In genomic region chr10:20722651-20723520, GRCm38 (mm10) we compare ENCODE assay signal across 8 mouse cellular contexts. TPM values are rescaled to one million over a fixed set of nuclear protein-coding genes. Genes with fewer than 3 reads are reported as not detected.
DNase-seq lines count a peak whose midpoint lies in the region; ATAC-seq and TF ChIP-seq lines count a peak whose summit lies in the region.

No protein-coding gene starts in this region.

- H3K4me2 ChIP-seq in embryonic facial prominence, embryonic 13.5 days: peak overlapping the region; percentile 65
- peak overlapping the region; percentile 49 for H3K4me2 ChIP-seq in hindbrain, embryonic 13.5 days
- peak overlapping the region; percentile 45 for H3K4me2 ChIP-seq in liver, embryonic 11.5 days
- H3K4me2 ChIP-seq in stomach, embryonic 16.5 days (ENCODE audit: low read depth, low read length): peak overlapping the region; percentile 67

- peak; percentile 30 to 37 for DNase-seq in heart, adult 2 months
- no peak for DNase-seq in heart, adult 11 months
- no peak for DNase-seq in liver, embryonic 11.5 days (ENCODE audit: low spot score)
- no peak for DNase-seq in T-cell, adult 2 months (ENCODE audit: low spot score)
- no peak for DNase-seq in thymus, postnatal 10 days (ENCODE audit: low spot score in 2 of 2)

- WGBS in heart, adult 2 months: 17% methylated on average over 9 of the region's 9 CpGs
- 36% methylated on average over 9 of the region's 9 CpGs for WGBS in embryonic facial prominence, embryonic 13.5 days
- WGBS in hindbrain, embryonic 13.5 days: 27% methylated on average over 9 of the region's 9 CpGs
- 54% methylated on average over 9 of the region's 9 CpGs for WGBS in liver, embryonic 11.5 days
- 45% methylated on average over 9 of the region's 9 CpGs for WGBS in stomach, embryonic 16.5 days

- H3K79me2 ChIP-seq in heart, adult 2 months (replicated peaks; ENCODE audit: control insufficient read depth, insufficient read depth, low read length): no peaks in the 10 kb centered on the region

- 0 out of 2 replicates have a peak, but pooled peaks have one; percentile 1 for TF ChIP-seq CTCF in heart, adult 2 months (IDR thresholded peaks at IDR 0.05)

- ATAC-seq in embryonic facial prominence, embryonic 13.5 days (ENCODE audit: insufficient number of reproducible peaks, insufficient read depth, low FRiP score, low TSS enrichment, low read depth): no peak
- no peak; the same call in 1 of the 2 replicates for ATAC-seq in hindbrain, embryonic 13.5 days (ENCODE audit: low FRiP score)
- no peak for ATAC-seq in liver, embryonic 11.5 days (replicated peaks; ENCODE audit: low FRiP score)
- no peak for ATAC-seq in stomach, embryonic 16.5 days (ENCODE audit: insufficient read depth, low FRiP score)

- intact Hi-C loops in heart, adult 2 months (cut with DNase I): loop anchor here (10.0 kb wide), 1 partner anchor 318 kb away; no protein-coding TSS in a partner anchor

- no peaks in the 10 kb centered on the region for H3K9me3 ChIP-seq in embryonic facial prominence, embryonic 13.5 days
- no peaks in the 10 kb centered on the region for H3K9me3 ChIP-seq in hindbrain, embryonic 13.5 days
- H3K9me3 ChIP-seq in liver, embryonic 11.5 days (ENCODE audit: control insufficient read depth, low read length): no peaks in the 10 kb centered on the region
- H3K9me3 ChIP-seq in stomach, embryonic 16.5 days (replicated peaks; ENCODE audit: control insufficient read depth, low read length): no peaks in the 10 kb centered on the region

- peak overlapping the region; percentile 16 for H3K9ac ChIP-seq in heart, adult 2 months (ENCODE audit: low read depth, low read length)
- peak overlapping the region; percentile 51 for H3K9ac ChIP-seq in embryonic facial prominence, embryonic 13.5 days
- peak overlapping the region; percentile 49; the same call in 1 of the 2 replicates for H3K9ac ChIP-seq in hindbrain, embryonic 13.5 days
- no peak overlapping the region for H3K9ac ChIP-seq in liver, embryonic 11.5 days (ENCODE audit: low read depth, low read length)
- H3K9ac ChIP-seq in stomach, embryonic 16.5 days (ENCODE audit: low read length): peak overlapping the region; percentile 0; the same call in 1 of the 2 replicates

- H3K27me3 ChIP-seq in heart, adult 2 months (ENCODE audit: control insufficient read depth, insufficient read depth, low read length): no peaks in the 10 kb centered on the region
- no peaks in the 10 kb centered on the region for H3K27me3 ChIP-seq in embryonic facial prominence, embryonic 13.5 days
- no peaks in the 10 kb centered on the region for H3K27me3 ChIP-seq in hindbrain, embryonic 13.5 days
- H3K27me3 ChIP-seq in liver, embryonic 11.5 days (replicated peaks; ENCODE audit: control insufficient read depth, insufficient read depth, low read length): no peaks in the 10 kb centered on the region
- H3K27me3 ChIP-seq in stomach, embryonic 16.5 days (ENCODE audit: control insufficient read depth, insufficient read depth, low read length): no peaks in the 10 kb centered on the region

- H3K4me1 ChIP-seq in heart, adult 2 months (ENCODE audit: control insufficient read depth, insufficient read depth, low read length): peaks cover 5% of the 10 kb centered on the region
- H3K4me1 ChIP-seq in embryonic facial prominence, embryonic 13.5 days: peaks cover 34% of the 10 kb centered on the region
- peaks cover 32% of the 10 kb centered on the region for H3K4me1 ChIP-seq in hindbrain, embryonic 13.5 days (replicated peaks)
- peaks cover 11% of the 10 kb centered on the region for H3K4me1 ChIP-seq in liver, embryonic 11.5 days (replicated peaks; ENCODE audit: control insufficient read depth, insufficient read depth, low read length)
- peaks cover 20% of the 10 kb centered on the region; the same call in 1 of the 2 replicates for H3K4me1 ChIP-seq in stomach, embryonic 16.5 days (ENCODE audit: control insufficient read depth, insufficient read depth, low read length)

- TF ChIP-seq EP300 in heart, adult 2 months (IDR thresholded peaks at IDR 0.05; ENCODE audit: insufficient read depth, low read depth, low read length): no peak

- no peak for TF ChIP-seq POLR2A in heart, adult 2 months (IDR thresholded peaks at IDR 0.05; ENCODE audit: insufficient read depth, low read depth, low read length)

- peak overlapping the region; percentile 64 for H3K27ac ChIP-seq in heart, adult 2 months
- H3K27ac ChIP-seq in embryonic facial prominence, embryonic 13.5 days: peak overlapping the region; percentile 40
- H3K27ac ChIP-seq in hindbrain, embryonic 13.5 days: peak overlapping the region; percentile 52
- no peak overlapping the region; the same call in 1 of the 2 replicates for H3K27ac ChIP-seq in liver, embryonic 11.5 days (ENCODE audit: low read depth, low read length)
- H3K27ac ChIP-seq in stomach, embryonic 16.5 days (ENCODE audit: low read length): peak overlapping the region; percentile 53; the same call in 1 of the 2 replicates

- H3K4me3 ChIP-seq in heart, adult 2 months: peak overlapping the region; percentile 46
- peak overlapping the region; percentile 48 for H3K4me3 ChIP-seq in embryonic facial prominence, embryonic 13.5 days
- peak overlapping the region; percentile 3; the same call in 1 of the 2 replicates for H3K4me3 ChIP-seq in hindbrain, embryonic 13.5 days
- H3K4me3 ChIP-seq in liver, embryonic 11.5 days (ENCODE audit: low read depth, low read length): no peak overlapping the region
- H3K4me3 ChIP-seq in stomach, embryonic 16.5 days (replicated peaks; ENCODE audit: low read length): peak overlapping the region; percentile 49

- H3K36me3 ChIP-seq in heart, adult 2 months (ENCODE audit: control insufficient read depth, insufficient read depth, low read length): peaks cover 1% of the 10 kb centered on the region; the same call in 1 of the 2 replicates
- H3K36me3 ChIP-seq in embryonic facial prominence, embryonic 13.5 days: no peaks in the 10 kb centered on the region
- no peaks in the 10 kb centered on the region for H3K36me3 ChIP-seq in hindbrain, embryonic 13.5 days
- peaks cover 2% of the 10 kb centered on the region; the same call in 1 of the 2 replicates for H3K36me3 ChIP-seq in liver, embryonic 11.5 days (ENCODE audit: control insufficient read depth, insufficient read depth, low read length)
- H3K36me3 ChIP-seq in stomach, embryonic 16.5 days (ENCODE audit: control insufficient read depth, insufficient read depth, low read length): no peaks in the 10 kb centered on the region

RNA-seq across cellular contexts. Expression of gene Pde7b, which starts 2.0 kb away (rescaled TPM):
- total RNA-seq in heart, adult 2 months (2021): 10 to 100 TPM; 53.1 to 57.0 TPM
- polyA plus RNA-seq in heart, adult 2 months (2012; rRNA removed): 11.7 and 23.0 TPM in 2 replicates
- polyA plus RNA-seq in embryonic facial prominence, embryonic 13.5 days (2015; fragmentation: Nextera tagmentation; extraction: Ambion mirVana): 14.9 and 15.2 TPM in 2 replicates
- 2.4 TPM in 2 replicates for polyA plus RNA-seq in hindbrain, embryonic 13.5 days (2015; fragmentation: Nextera tagmentation; extraction: Ambion mirVana)
- polyA plus RNA-seq in liver, embryonic 11.5 days (2014; fragmentation: Nextera tagmentation; extraction: Ambion mirVana): 0.48 and 1.3 TPM in 2 replicates
- polyA plus RNA-seq in stomach, embryonic 16.5 days (2015; fragmentation: Nextera tagmentation; extraction: Ambion mirVana): 2.4 and 3.3 TPM in 2 replicates

Comparison
In these comparisons a context has a peak if more than half of its experiments do, and no peak if none do; other contexts are left out.
1. DNase-seq: peak in heart, adult 2 months (2 of 2); none in heart, adult 11 months (single experiment), liver, embryonic 11.5 days (single experiment), T-cell, adult 2 months (single experiment) and thymus, postnatal 10 days (0 of 2).
2. Peak in every context shown above with its lines, with median percentiles within 50 percentile points of each other: H3K4me2 ChIP-seq.